19 mouse cellular contexts compared by ENCODE assay signal in genomic region chr3:96082100-96082499, GRCm38 (mm10).
"Had no signal": no experiment of that assay in that cellular context is flagged by ENCODE, and none has a peak within 500 bp of the region (broad histone marks: within the 10 kb centered on the region; RNA-seq: fewer than 3 reads in every experiment).

No protein-coding gene starts in this region.

- ATAC-seq: intestine, postnatal 0 days; lung, postnatal 0 days; midbrain, embryonic 13.5 days; midbrain, embryonic 16.5 days had no signal

- H3K4me2 ChIP-seq: lung, embryonic 14.5 days; midbrain, embryonic 13.5 days; neural tube, embryonic 13.5 days; stomach, embryonic 15.5 days had no signal

- H3K4me3 ChIP-seq: layer of hippocampus, adult 2 months; left cerebral cortex, adult 2 months; midbrain, embryonic 10.5 days; midbrain, embryonic 13.5 days; myocyte; neural tube, embryonic 13.5 days; stomach, embryonic 15.5 days had no signal

- H3K36me3 ChIP-seq: midbrain, embryonic 10.5 days; midbrain, embryonic 13.5 days; neural tube, embryonic 13.5 days; stomach, embryonic 15.5 days had no signal

- H3K27ac ChIP-seq: kidney, postnatal 0 days; layer of hippocampus, adult 2 months; left cerebral cortex, adult 2 months; midbrain, embryonic 10.5 days; midbrain, embryonic 13.5 days; neural tube, embryonic 13.5 days; stomach, embryonic 15.5 days had no signal

- H3K27me3 ChIP-seq: midbrain, embryonic 13.5 days; neural tube, embryonic 13.5 days; stomach, embryonic 15.5 days had no signal

- H3K9ac ChIP-seq: lung, embryonic 14.5 days; midbrain, embryonic 13.5 days; neural tube, embryonic 13.5 days; stomach, embryonic 15.5 days had no signal

- H3K4me1 ChIP-seq: midbrain, embryonic 13.5 days; neural tube, embryonic 13.5 days; stomach, embryonic 15.5 days had no signal

- H3K9me3 ChIP-seq: midbrain, embryonic 13.5 days; neural tube, embryonic 13.5 days; stomach, embryonic 15.5 days had no signal

- DNase-seq: kidney, adult 2 months; kidney, postnatal 25 days; layer of hippocampus, postnatal 36 days; retina, postnatal 1 day; right cerebral cortex, postnatal 25 days; spleen, adult 18-20 months; thymus, postnatal 36 days had no signal
